In genomic region chr2:84872105-84872716, GRCm38 (mm10) we compare ENCODE assay signal across 9 mouse cellular contexts. TPM values are rescaled to one million over a fixed set of nuclear protein-coding genes. Genes with fewer than 3 reads are reported as not detected.
DNase-seq lines count a peak whose midpoint lies in the region; ATAC-seq lines count a peak whose summit lies in the region.
"Had no signal": no experiment of that assay in that cellular context is flagged by ENCODE, and none has a peak within 500 bp of the region (broad histone marks: within the 10 kb centered on the region; RNA-seq: fewer than 3 reads in every experiment).

No protein-coding gene starts in this region.

- H3K4me3 ChIP-seq in forebrain, embryonic 12.5 days (replicated peaks): peak overlapping the region; percentile 51

- no peak overlapping the region for H3K27ac ChIP-seq in forebrain, embryonic 12.5 days

- peak overlapping the region; percentile 81 for H3K4me2 ChIP-seq in forebrain, embryonic 12.5 days

- DNase-seq in urinary bladder, postnatal 25 days (ENCODE audit: low spot score): peak; percentile 33
- DNase-seq in urinary bladder, postnatal 10 days (ENCODE audit: low spot score): no peak
- DNase-seq in heart, postnatal 4 days: peak; percentile 80
- peak; percentile 68 to 82 for DNase-seq in kidney, postnatal 4 days
- DNase-seq in right cerebral cortex, postnatal 25 days: no peak

- WGBS in forebrain, embryonic 12.5 days: 2% methylated on average over 78 of the region's 78 CpGs

- no peaks in the 10 kb centered on the region for H3K9me3 ChIP-seq in forebrain, embryonic 12.5 days

- H3K27me3 ChIP-seq in forebrain, embryonic 12.5 days: peaks cover 95% of the 10 kb centered on the region

- peak; percentile 42; the same call in 1 of the 2 replicates for ATAC-seq in forebrain, embryonic 12.5 days (ENCODE audit: low FRiP score)
- 0 out of 2 replicates have a peak, but pooled peaks have one; percentile 6 for ATAC-seq in megakaryocyte progenitor cell, adult 5-6 weeks (replicated peaks; ENCODE audit: poor library complexity)
- ATAC-seq in erythroblast, adult 5-6 weeks (replicated peaks; ENCODE audit: low FRiP score, poor library complexity, severe bottlenecking): no peak

- H3K36me3 ChIP-seq in forebrain, embryonic 12.5 days (replicated peaks): no peaks in the 10 kb centered on the region

- H3K4me1 ChIP-seq in forebrain, embryonic 12.5 days: peaks cover 14% of the 10 kb centered on the region

- H3K9ac ChIP-seq in forebrain, embryonic 12.5 days: peak overlapping the region; percentile 13

RNA-seq across cellular contexts. Expression of gene Rtn4rl2, which starts 14.3 kb away (rescaled TPM):
- 5.2 and 7.9 TPM in 2 replicates for polyA plus RNA-seq in forebrain, embryonic 12.5 days (2016; fragmentation: Nextera tagmentation; extraction: Ambion mirVana)
- total RNA-seq in heart, postnatal 4 days (2021): 1 to 10 TPM; 3.2 to 4.1 TPM
- not detected in 2 replicates for total RNA-seq in megakaryocyte progenitor cell, adult 5-6 weeks (2015)
- not detected in 2 replicates for total RNA-seq in megakaryocyte progenitor cell, adult 5-6 weeks (2017)
- not detected in 2 replicates for total RNA-seq in erythroblast, adult 5-6 weeks (2015; ENCODE audit: low replicate concordance)
- total RNA-seq in erythroblast, adult 5-6 weeks (2017; ENCODE audit: low replicate concordance): not detected in 2 replicates

RNA-seq across cellular contexts. Expression of gene Slc43a1, which starts 33.6 kb away (rescaled TPM):
- 11.4 and 14.4 TPM in 2 replicates for polyA plus RNA-seq in forebrain, embryonic 12.5 days (2016; fragmentation: Nextera tagmentation; extraction: Ambion mirVana)
- 1 to 10 TPM; 2.1 to 2.7 TPM for total RNA-seq in heart, postnatal 4 days (2021)
- total RNA-seq in megakaryocyte progenitor cell, adult 5-6 weeks (2015): 25.7 and 33.4 TPM in 2 replicates
- total RNA-seq in megakaryocyte progenitor cell, adult 5-6 weeks (2017): 14.2 and 15.0 TPM in 2 replicates
- total RNA-seq in erythroblast, adult 5-6 weeks (2015; ENCODE audit: low replicate concordance): 756 and 864 TPM in 2 replicates
- total RNA-seq in erythroblast, adult 5-6 weeks (2017; ENCODE audit: low replicate concordance): 516 and 701 TPM in 2 replicates

RNA-seq across cellular contexts. Expression of gene Timm10, which starts 45.4 kb away (rescaled TPM):
- 36.7 and 42.3 TPM in 2 replicates for polyA plus RNA-seq in forebrain, embryonic 12.5 days (2016; fragmentation: Nextera tagmentation; extraction: Ambion mirVana)
- total RNA-seq in heart, postnatal 4 days (2021): 100 to 1,000 TPM; 107 to 126 TPM
- total RNA-seq in megakaryocyte progenitor cell, adult 5-6 weeks (2015): 40.2 and 55.6 TPM in 2 replicates
- total RNA-seq in megakaryocyte progenitor cell, adult 5-6 weeks (2017): 39.6 and 46.2 TPM in 2 replicates
- 28.6 and 43.9 TPM in 2 replicates for total RNA-seq in erythroblast, adult 5-6 weeks (2015; ENCODE audit: low replicate concordance)
- 5.2 and 22.2 TPM in 2 replicates for total RNA-seq in erythroblast, adult 5-6 weeks (2017; ENCODE audit: low replicate concordance)

RNA-seq across cellular contexts. Expression of gene Smtnl1, which starts 49.8 kb away (rescaled TPM):
- polyA plus RNA-seq in forebrain, embryonic 12.5 days (2016; fragmentation: Nextera tagmentation; extraction: Ambion mirVana): not detected in 2 replicates
- total RNA-seq in heart, postnatal 4 days (2021): under 1 TPM; 0.14 TPM
- total RNA-seq in megakaryocyte progenitor cell, adult 5-6 weeks (2015): not detected in 2 replicates
- total RNA-seq in megakaryocyte progenitor cell, adult 5-6 weeks (2017): 0.24 TPM in 1 of 2 replicates, not detected in the other
- total RNA-seq in erythroblast, adult 5-6 weeks (2015; ENCODE audit: low replicate concordance): not detected in 2 replicates
- 2.0 TPM in 1 of 2 replicates, not detected in the other for total RNA-seq in erythroblast, adult 5-6 weeks (2017; ENCODE audit: low replicate concordance)
- polyA plus RNA-seq: large intestine, adult 2 months had no signal

Comparison
In these comparisons a context has a peak if more than half of its experiments do, and no peak if none do; other contexts are left out.
1. DNase-seq: peak in urinary bladder, postnatal 25 days (single experiment), heart, postnatal 4 days (single experiment) and kidney, postnatal 4 days (2 of 2); none in urinary bladder, postnatal 10 days (single experiment) and right cerebral cortex, postnatal 25 days (single experiment).
2. RNA of gene Rtn4rl2, which starts 14.3 kb away (total RNA-seq): 3.2 to 4.1 TPM in heart, postnatal 4 days; not detected in megakaryocyte progenitor cell, adult 5-6 weeks and not detected in erythroblast, adult 5-6 weeks; every median in the first group is over 4 times any median in the second.
3. RNA of gene Slc43a1, which starts 33.6 kb away (total RNA-seq): 516 to 864 TPM in erythroblast, adult 5-6 weeks; 14.2 to 33.4 TPM in megakaryocyte progenitor cell, adult 5-6 weeks and 2.1 to 2.7 TPM in heart, postnatal 4 days; every median in the first group is over 10 times any median in the second.